Mouse (Mus musculus): Measurements from ENCODE around the gene Sars2.
A peak's percentile ranks its signal among the peaks of the same experiment; 100 is the strongest.

GRCm38 (mm10) chr7:28740949-28741348 is 843 bp upstream of the Sars2 start:
- TF ChIP-seq CTCF (IDR thresholded peaks at IDR 0.05; ENCODE audit: low read depth) (peak; percentile 27), EP300 (optimal IDR thresholded peaks at IDR 0.05) (no peak)
